8 mouse cellular contexts compared by ENCODE assay signal in genomic region chr5:34950486-34951160, GRCm38 (mm10). TPM values are rescaled to one million over a fixed set of nuclear protein-coding genes. Genes with fewer than 3 reads are reported as not detected.
DNase-seq lines count a peak whose midpoint lies in the region; ATAC-seq lines count a peak whose summit lies in the region.

No protein-coding gene starts in this region.

- peak overlapping the region; percentile 96 for H3K9ac ChIP-seq in lung, embryonic 16.5 days (ENCODE audit: low read length)
- no peak overlapping the region for H3K9ac ChIP-seq in intestine, embryonic 15.5 days
- H3K9ac ChIP-seq in neural tube, embryonic 15.5 days (replicated peaks), result peak overlapping the region; percentile 91; the same call in 1 of the 2 replicates

- H3K9me3 ChIP-seq in lung, embryonic 16.5 days (ENCODE audit: control insufficient read depth, low read length), result no peaks in the 10 kb centered on the region
- H3K9me3 ChIP-seq in intestine, embryonic 15.5 days, result no peaks in the 10 kb centered on the region
- no peaks in the 10 kb centered on the region for H3K9me3 ChIP-seq in neural tube, embryonic 15.5 days (replicated peaks)

- H3K4me3 ChIP-seq in lung, embryonic 16.5 days (ENCODE audit: low read length), result peak overlapping the region; percentile 88
- H3K4me3 ChIP-seq in intestine, embryonic 15.5 days (replicated peaks), result peak overlapping the region; percentile 69
- H3K4me3 ChIP-seq in neural tube, embryonic 15.5 days (replicated peaks), result peak overlapping the region; percentile 87

- H3K4me1 ChIP-seq in lung, embryonic 16.5 days (replicated peaks; ENCODE audit: control insufficient read depth, insufficient read depth, low read length), result peaks cover 23% of the 10 kb centered on the region
- H3K4me1 ChIP-seq in intestine, embryonic 15.5 days (replicated peaks), result 0 out of 2 replicates have a peak, but pooled peaks cover 10% of the 10 kb centered on the region
- H3K4me1 ChIP-seq in neural tube, embryonic 15.5 days, result peaks cover 51% of the 10 kb centered on the region

- H3K4me2 ChIP-seq in lung, embryonic 16.5 days (ENCODE audit: low read depth, low read length), result peak overlapping the region; percentile 82
- peak overlapping the region; percentile 72 for H3K4me2 ChIP-seq in intestine, embryonic 15.5 days (replicated peaks)
- peak overlapping the region; percentile 82 for H3K4me2 ChIP-seq in neural tube, embryonic 15.5 days

- peak; percentile 25 for DNase-seq in adrenal gland, postnatal 10 days
- DNase-seq in adrenal gland, adult 18-20 months (ENCODE audit: low spot score in 2 of 2), result no peak
- no peak for DNase-seq in lung, postnatal 4 days
- no peak for DNase-seq in gastrocnemius, adult 18-20 months (ENCODE audit: low spot score)
- no peak for DNase-seq in adrenal gland, postnatal 25 days

- H3K36me3 ChIP-seq in lung, embryonic 16.5 days (ENCODE audit: control insufficient read depth, insufficient read depth, low read length), result no peaks in the 10 kb centered on the region
- H3K36me3 ChIP-seq in intestine, embryonic 15.5 days, result no peaks in the 10 kb centered on the region
- H3K36me3 ChIP-seq in neural tube, embryonic 15.5 days, result no peaks in the 10 kb centered on the region

- no peaks in the 10 kb centered on the region; the same call in 1 of the 2 replicates for H3K27me3 ChIP-seq in lung, embryonic 16.5 days (ENCODE audit: control insufficient read depth, insufficient read depth, low read depth, low read length)
- no peaks in the 10 kb centered on the region; the same call in 1 of the 2 replicates for H3K27me3 ChIP-seq in intestine, embryonic 15.5 days (replicated peaks)
- no peaks in the 10 kb centered on the region for H3K27me3 ChIP-seq in neural tube, embryonic 15.5 days (replicated peaks)

- H3K27ac ChIP-seq in lung, embryonic 16.5 days (ENCODE audit: low read length), result no peak overlapping the region; the same call in 1 of the 2 replicates
- no peak overlapping the region for H3K27ac ChIP-seq in intestine, embryonic 15.5 days
- H3K27ac ChIP-seq in neural tube, embryonic 15.5 days (replicated peaks), result peak overlapping the region; percentile 87

- WGBS in lung, embryonic 16.5 days, result 54% methylated on average over 6 of the region's 6 CpGs
- WGBS in intestine, embryonic 15.5 days, result 77% methylated on average over 6 of the region's 6 CpGs
- 67% methylated on average over 6 of the region's 6 CpGs for WGBS in neural tube, embryonic 15.5 days

- no peak for ATAC-seq in lung, embryonic 16.5 days (ENCODE audit: low read depth)
- ATAC-seq in intestine, embryonic 15.5 days, result no peak
- no peak for ATAC-seq in neural tube, embryonic 15.5 days (ENCODE audit: low FRiP score)

RNA-seq across cellular contexts. Expression of gene Rgs12, which starts 1.4 kb away (rescaled TPM):
- total RNA-seq in adrenal gland, postnatal 10 days (2021), result 10 to 100 TPM; 27.9 to 42.1 TPM
- 10 to 100 TPM in 1 of 2 experiments, 1 to 10 TPM in 1; 6.4 to 20.2 TPM for total RNA-seq in adrenal gland, adult 18-20 months (2021)
- 34.3 and 34.7 TPM in 2 replicates for polyA plus RNA-seq in lung, embryonic 16.5 days (2015; fragmentation: Nextera tagmentation; extraction: Ambion mirVana)
- 16.6 and 17.3 TPM in 2 replicates for polyA plus RNA-seq in intestine, embryonic 15.5 days (2015; fragmentation: Nextera tagmentation; extraction: Ambion mirVana)
- polyA plus RNA-seq in neural tube, embryonic 15.5 days (2015; fragmentation: Nextera tagmentation; extraction: Ambion mirVana), result 32.9 and 33.9 TPM in 2 replicates
- total RNA-seq in gastrocnemius, adult 18-20 months (2021), result 1 to 10 TPM; 2.1 to 2.3 TPM
- 33.3 and 42.1 TPM in 2 replicates for total RNA-seq in adrenal gland, postnatal 25 days (2021)

RNA-seq across cellular contexts. Expression of gene Msantd1, which starts 42.8 kb away (rescaled TPM):
- total RNA-seq in adrenal gland, postnatal 10 days (2021), result 1 to 10 TPM; 1.1 TPM
- 1 to 10 TPM; 1.3 to 2.8 TPM for total RNA-seq in adrenal gland, adult 18-20 months (2021)
- polyA plus RNA-seq in lung, embryonic 16.5 days (2015; fragmentation: Nextera tagmentation; extraction: Ambion mirVana), result 0.85 and 1.1 TPM in 2 replicates
- polyA plus RNA-seq in intestine, embryonic 15.5 days (2015; fragmentation: Nextera tagmentation; extraction: Ambion mirVana), result 0.55 and 0.64 TPM in 2 replicates
- 2.9 and 3.7 TPM in 2 replicates for polyA plus RNA-seq in neural tube, embryonic 15.5 days (2015; fragmentation: Nextera tagmentation; extraction: Ambion mirVana)
- total RNA-seq in gastrocnemius, adult 18-20 months (2021), result under 1 TPM; 0.34 to 0.50 TPM
- total RNA-seq in adrenal gland, postnatal 25 days (2021), result 1.2 and 1.8 TPM in 2 replicates
